Mouse (Mus musculus): ENCODE measurements around the gene Gls2.

DNA sequence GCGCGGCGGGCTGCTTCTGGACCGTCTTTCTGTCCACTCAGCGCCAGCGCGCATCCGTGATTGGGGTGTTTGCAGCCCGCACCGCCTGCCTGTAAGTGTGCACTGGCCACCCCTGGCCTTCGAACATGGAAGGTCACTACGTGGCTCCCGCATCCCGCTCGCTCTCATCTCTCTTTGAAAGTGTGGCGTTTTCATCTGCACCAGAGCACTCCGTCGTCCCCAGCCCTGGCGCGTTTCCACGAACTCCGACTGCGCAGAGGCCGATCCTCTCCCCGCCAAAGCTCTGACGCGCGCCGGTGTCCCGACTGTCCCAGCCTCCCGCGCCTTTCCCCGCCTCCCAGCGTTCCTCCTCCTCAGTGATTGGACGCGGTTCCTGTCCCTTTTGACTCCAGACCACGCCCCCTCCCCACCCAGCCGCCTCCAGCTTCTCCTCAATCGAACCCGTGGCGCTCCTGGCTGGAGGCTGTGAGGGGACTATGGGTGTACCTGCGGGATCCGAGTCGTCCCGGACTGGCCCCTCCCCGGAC is at the start of gene Gls2:
- TF ChIP-seq CTCF (IDR thresholded peaks at IDR 0.05; ENCODE audit: control insufficient read depth, insufficient read depth, low read length) (no peak), POLR2A (IDR thresholded peaks at IDR 0.05; ENCODE audit: borderline replicate concordance, control insufficient read depth, low read depth, low read length) (peak; percentile 18; the same call in 1 of the 2 replicates)

Measured in bone marrow, adult 2 months (tissue).